Mouse (Mus musculus): ENCODE measurements around the gene Rpl28. TPM values are rescaled to one million over a fixed set of nuclear protein-coding genes. Genes with fewer than 3 reads are reported as not detected.

The Rpl28 gene
- polyA plus RNA-seq, 1 experiment from 2014 or later, result 230 TPM

- Histone ChIP-seq H3K4me3 (peak overlapping the region; percentile 63), H3K27ac (replicated peaks) (peak overlapping the region; percentile 86), H3K27me3 (peaks cover 42% of the 10 kb centered on the region), H3K9ac (peak overlapping the region; percentile 78), H3K4me1 (replicated peaks) (peaks cover 34% of the 10 kb centered on the region), H3K9me3 (no peaks in the 10 kb centered on the region), H3K36me3 (no peaks in the 10 kb centered on the region), H3K4me2 (peak overlapping the region; percentile 85)
- ATAC-seq (ENCODE audit: low read depth), result peak; percentile 40
- under 1% methylated on average over 34 of the region's 34 CpGs for WGBS
Measured at GRCm38 (mm10) chr7:4843604-4844244, 51.0 kb downstream of the Rpl28 start.

DNA sequence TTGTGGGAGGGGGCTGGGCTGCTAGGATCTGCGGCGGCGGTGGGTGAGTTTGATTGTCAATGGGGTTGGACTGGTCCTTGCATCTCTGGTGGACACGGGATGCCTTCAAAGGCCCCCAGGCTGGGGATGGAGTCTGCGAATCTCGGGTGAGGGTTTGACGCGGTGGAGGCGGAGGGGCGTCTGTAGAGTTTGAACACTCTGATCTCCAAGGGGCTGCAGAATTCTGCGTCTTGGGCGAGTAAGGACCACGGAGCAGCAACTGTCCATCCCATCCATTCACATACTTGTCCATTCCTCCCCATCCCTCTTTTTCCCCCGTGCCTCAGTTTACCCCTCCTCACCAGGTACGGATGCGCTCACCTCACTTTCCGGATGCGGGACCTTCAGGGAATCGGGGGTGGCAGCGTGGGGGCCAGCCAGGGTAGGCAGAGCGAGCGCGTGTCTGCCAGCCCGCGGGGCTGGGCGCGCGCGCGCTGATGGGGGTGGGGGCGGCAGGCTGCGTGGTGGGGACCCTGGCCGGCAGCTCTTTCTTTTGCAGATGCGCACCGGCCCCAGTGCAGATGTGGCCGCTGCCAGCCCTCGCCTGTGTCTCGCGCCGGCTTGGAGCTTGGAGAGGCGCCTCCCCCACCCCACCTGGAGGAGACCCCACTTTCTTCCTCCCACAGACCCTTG is 51.7 kb downstream of the Rpl28 start, which contains the start of gene Shisa7:
TSS of gene Shisa7 (minus strand) at position 452 of the 672 bp plus-strand sequence.
- Histone ChIP-seq H3K9ac (peak within 1 kb of the TSS; percentile 78), H3K27ac (replicated peaks) (peak within 1 kb of the TSS; percentile 86), H3K9me3 (no peaks in the 10 kb centered on the region), H3K4me3 (peak within 1 kb of the TSS; percentile 63), H3K27me3 (peaks cover 35% of the 10 kb centered on the region), H3K4me1 (replicated peaks) (peaks cover 34% of the 10 kb centered on the region), H3K4me2 (peak within 1 kb of the TSS; percentile 85), H3K36me3 (no peaks in the 10 kb centered on the region)
- ATAC-seq (ENCODE audit: low read depth), result peak; percentile 79
- under 1% methylated on average over 41 of the region's 41 CpGs for WGBS

Other genes with a start within 250 kb of the Rpl28 start
- 53.6 and 60.5 TPM in 2 replicates for gene Syt5, start 245.3 kb upstream of the Rpl28 start, polyA plus RNA-seq (2015; fragmentation: Nextera tagmentation; extraction: Ambion mirVana)
- gene Ptprh, start 188.8 kb upstream of the Rpl28 start, polyA plus RNA-seq (2015; fragmentation: Nextera tagmentation; extraction: Ambion mirVana), result 0.26 and 0.31 TPM in 2 replicates
- gene Tmem86b, start 161.5 kb upstream of the Rpl28 start, polyA plus RNA-seq (2015; fragmentation: Nextera tagmentation; extraction: Ambion mirVana), result 2.4 and 3.5 TPM in 2 replicates
- gene Ppp6r1, start 133.9 kb upstream of the Rpl28 start, polyA plus RNA-seq (2015; fragmentation: Nextera tagmentation; extraction: Ambion mirVana), result 10.3 TPM in 2 replicates
- gene Hspbp1, start 107.8 kb upstream of the Rpl28 start, polyA plus RNA-seq (2015; fragmentation: Nextera tagmentation; extraction: Ambion mirVana), result 121 and 136 TPM in 2 replicates
- 5.9 and 6.2 TPM in 2 replicates for gene Brsk1, start 102.3 kb upstream of the Rpl28 start, polyA plus RNA-seq (2015; fragmentation: Nextera tagmentation; extraction: Ambion mirVana)
- 0.32 TPM in 1 of 2 replicates, not detected in the other for gene Tmem150b, start 67.6 kb upstream of the Rpl28 start, polyA plus RNA-seq (2015; fragmentation: Nextera tagmentation; extraction: Ambion mirVana)
- 84.0 and 84.7 TPM in 2 replicates for gene Kmt5c, start 52.8 kb upstream of the Rpl28 start, polyA plus RNA-seq (2015; fragmentation: Nextera tagmentation; extraction: Ambion mirVana)
- gene Cox6b2, start 39.8 kb upstream of the Rpl28 start, polyA plus RNA-seq (2015; fragmentation: Nextera tagmentation; extraction: Ambion mirVana), result 18.9 and 19.0 TPM in 2 replicates
- not detected in 2 replicates for gene Fam71e2, start 21.6 kb upstream of the Rpl28 start, polyA plus RNA-seq (2015; fragmentation: Nextera tagmentation; extraction: Ambion mirVana)
- 0.46 and 0.91 TPM in 2 replicates for gene Il11, start 10.0 kb upstream of the Rpl28 start, polyA plus RNA-seq (2015; fragmentation: Nextera tagmentation; extraction: Ambion mirVana)
- gene Tmem190, start 9.9 kb upstream of the Rpl28 start, polyA plus RNA-seq (2015; fragmentation: Nextera tagmentation; extraction: Ambion mirVana), result not detected in 2 replicates
- gene Tmem238, start 3.2 kb upstream of the Rpl28 start, polyA plus RNA-seq (2015; fragmentation: Nextera tagmentation; extraction: Ambion mirVana), result 2.9 and 3.8 TPM in 2 replicates
- gene Ube2s, start 19.7 kb downstream of the Rpl28 start, polyA plus RNA-seq (2015; fragmentation: Nextera tagmentation; extraction: Ambion mirVana), result 266 and 276 TPM in 2 replicates
- 8.7 and 9.7 TPM in 2 replicates for gene Shisa7, start 51.8 kb downstream of the Rpl28 start, polyA plus RNA-seq (2015; fragmentation: Nextera tagmentation; extraction: Ambion mirVana)
- 4.5 and 4.8 TPM in 2 replicates for gene Isoc2b, start 77.4 kb downstream of the Rpl28 start, polyA plus RNA-seq (2015; fragmentation: Nextera tagmentation; extraction: Ambion mirVana)
- 0.51 and 0.91 TPM in 2 replicates for gene Isoc2a, start 84.3 kb downstream of the Rpl28 start, polyA plus RNA-seq (2015; fragmentation: Nextera tagmentation; extraction: Ambion mirVana)
- gene Gm36210, start 113.6 kb downstream of the Rpl28 start, polyA plus RNA-seq (2015; fragmentation: Nextera tagmentation; extraction: Ambion mirVana), result 0.35 and 0.47 TPM in 2 replicates
- 4.6 and 4.8 TPM in 2 replicates for gene Zfp628, start 122.3 kb downstream of the Rpl28 start, polyA plus RNA-seq (2015; fragmentation: Nextera tagmentation; extraction: Ambion mirVana)
- gene Nat14, start 129.2 kb downstream of the Rpl28 start, polyA plus RNA-seq (2015; fragmentation: Nextera tagmentation; extraction: Ambion mirVana), result 21.5 and 23.2 TPM in 2 replicates
- 2.4 and 2.7 TPM in 2 replicates for gene Ssc5d, start 132.9 kb downstream of the Rpl28 start, polyA plus RNA-seq (2015; fragmentation: Nextera tagmentation; extraction: Ambion mirVana)
- gene Sbk2, start 171.5 kb downstream of the Rpl28 start, polyA plus RNA-seq (2015; fragmentation: Nextera tagmentation; extraction: Ambion mirVana), result not detected in 2 replicates
- 0.14 and 0.18 TPM in 2 replicates for gene Sbk3, start 178.3 kb downstream of the Rpl28 start, polyA plus RNA-seq (2015; fragmentation: Nextera tagmentation; extraction: Ambion mirVana)
- 59.8 and 63.2 TPM in 2 replicates for gene Zfp579, start 203.3 kb downstream of the Rpl28 start, polyA plus RNA-seq (2015; fragmentation: Nextera tagmentation; extraction: Ambion mirVana)
- gene Zfp524, start 221.5 kb downstream of the Rpl28 start, polyA plus RNA-seq (2015; fragmentation: Nextera tagmentation; extraction: Ambion mirVana), result 8.4 and 9.1 TPM in 2 replicates
- gene Fiz1, start 221.8 kb downstream of the Rpl28 start, polyA plus RNA-seq (2015; fragmentation: Nextera tagmentation; extraction: Ambion mirVana), result 43.0 and 43.7 TPM in 2 replicates
- 0.61 TPM in 1 of 2 replicates, not detected in the other for gene Gm44973, start 222.6 kb downstream of the Rpl28 start, polyA plus RNA-seq (2015; fragmentation: Nextera tagmentation; extraction: Ambion mirVana)
- 6.2 and 6.3 TPM in 2 replicates for gene Zfp865, start 227.5 kb downstream of the Rpl28 start, polyA plus RNA-seq (2015; fragmentation: Nextera tagmentation; extraction: Ambion mirVana)
- 40.0 and 43.3 TPM in 2 replicates for gene Ccdc106, start 227.7 kb downstream of the Rpl28 start, polyA plus RNA-seq (2015; fragmentation: Nextera tagmentation; extraction: Ambion mirVana)
- not detected in 2 replicates for gene 4632433K11Rik, start 241.2 kb downstream of the Rpl28 start, polyA plus RNA-seq (2015; fragmentation: Nextera tagmentation; extraction: Ambion mirVana)
- gene Zfp784, start 245.6 kb downstream of the Rpl28 start, polyA plus RNA-seq (2015; fragmentation: Nextera tagmentation; extraction: Ambion mirVana), result 8.3 and 9.1 TPM in 2 replicates